Mouse (Mus musculus) CH12.LX (cell line): ENCODE results near the gene Rrp8. TPM values are rescaled to one million over a fixed set of nuclear protein-coding genes. Genes with fewer than 3 reads are reported as not detected.

Experiments used
- DNase-seq: peaks from one replicate; pipeline ENCODE4 v3.0.0-alpha.2; 2013; ENCODE audit errors: extremely low read depth
- H3K27ac ChIP-seq: 2 replicates; pipeline ENCODE4 v1.5.1; 2012; ENCODE audit warnings: low read depth, mild to moderate bottlenecking, control low read depth, moderate library complexity; ENCODE audit not compliant: insufficient read depth
- H3K27me3 ChIP-seq: replicated peaks from 2 replicates; pipeline ENCODE3; 2012; ENCODE audit warnings: inconsistent platforms
- H3K36me3 ChIP-seq, 2 experiments: replicated peaks in 1 of 2; 2 replicates each; pipeline versions ENCODE3 to v1.6.1; 2012; ENCODE audit warnings: inconsistent platforms in 1 of 2, low read length in 1 of 2, mild to moderate bottlenecking in 1 of 2, mixed read lengths in 1 of 2, moderate library complexity in 1 of 2; ENCODE audit not compliant: control insufficient read depth in 1 of 2, insufficient read depth in 1 of 2
- H3K4me1 ChIP-seq, 2 experiments: 2 replicates each; pipeline ENCODE4 v1.6.1; 2012; ENCODE audit warnings: inconsistent platforms in 1 of 2, moderate library complexity in 1 of 2; ENCODE audit not compliant: insufficient read depth in 2 of 2, control insufficient read depth in 1 of 2
- H3K4me2 ChIP-seq: 2 replicates; pipeline ENCODE4 v1.6.1; 2012; ENCODE audit warnings: low read depth, mild to moderate bottlenecking, control low read depth; ENCODE audit not compliant: poor library complexity, insufficient read depth, severe bottlenecking
- H3K4me3 ChIP-seq, 3 experiments: fragments of 150-350 bp in 1 of 3; sonication (generic) in 1 of 3; replicated peaks in 1 of 3; 2 replicates each; pipeline versions ENCODE3 to v1.5.1; 2011 to 2012; ENCODE audit warnings: low read depth in 2 of 3, low read length in 2 of 3, mild to moderate bottlenecking in 2 of 3, moderate library complexity in 2 of 3, control low read depth in 1 of 3, improper control_type of control experiment in 1 of 3, inconsistent platforms in 1 of 3, mixed read lengths in 1 of 3; ENCODE audit not compliant: poor library complexity in 1 of 3
- H3K79me2 ChIP-seq: replicated peaks from 2 replicates; pipeline ENCODE4 v1.6.1; 2012; ENCODE audit warnings: mild to moderate bottlenecking, moderate library complexity; ENCODE audit not compliant: control insufficient read depth, poor library complexity, insufficient read depth, severe bottlenecking; ENCODE audit errors: extremely low read depth
- H3K9ac ChIP-seq: 2 replicates; pipeline ENCODE4 v1.6.1; 2012; ENCODE audit warnings: low read depth, mild to moderate bottlenecking, control low read depth, moderate library complexity; ENCODE audit not compliant: insufficient read depth
- H3K9me3 ChIP-seq: replicated peaks from 2 replicates; pipeline ENCODE3; 2012; ENCODE audit warnings: low read length, inconsistent platforms, mixed read lengths
- BHLHE40 ChIP-seq: IDR thresholded peaks from 2 replicates; pipeline ENCODE4 v1.6.1; 2011; ENCODE audit warnings: mild to moderate bottlenecking, low read depth, low read length, improper control_type of control experiment
- CHD1 ChIP-seq: IDR thresholded peaks from 2 replicates; pipeline ENCODE4 v1.6.1; 2012; ENCODE audit warnings: low read depth, low read length, improper control_type of control experiment, inconsistent platforms
- ELF1 ChIP-seq: IDR thresholded peaks from 2 replicates; pipeline ENCODE4 v1.6.1; 2014; ENCODE audit warnings: low read depth, mild to moderate bottlenecking, inconsistent platforms, low read length, improper control_type of control experiment
- EP300 ChIP-seq: IDR thresholded peaks from 2 replicates; pipeline ENCODE4 v1.6.1; 2011; ENCODE audit warnings: low read length, improper control_type of control experiment
- ETS1 ChIP-seq: conservative IDR thresholded peaks from 2 replicates; pipeline ENCODE4 v1.6.1; 2012; ENCODE audit warnings: low read depth, mild to moderate bottlenecking, inconsistent platforms, low read length, improper control_type of control experiment, moderate library complexity
- IRF4 ChIP-seq: IDR thresholded peaks from 2 replicates; pipeline ENCODE4 v1.6.1; 2014; ENCODE audit warnings: low read depth, mild to moderate bottlenecking, inconsistent platforms, low read length, improper control_type of control experiment
- MAZ ChIP-seq: IDR thresholded peaks from 2 replicates; pipeline ENCODE4 v1.6.1; 2012; ENCODE audit warnings: low read depth, mild to moderate bottlenecking, inconsistent platforms, low read length, improper control_type of control experiment, moderate library complexity
- MEF2A ChIP-seq: IDR thresholded peaks from 2 replicates; pipeline ENCODE4 v1.6.1; 2014; ENCODE audit warnings: low read depth, mild to moderate bottlenecking, inconsistent platforms, low read length, improper control_type of control experiment, borderline replicate concordance
- MXI1 ChIP-seq: IDR thresholded peaks from 2 replicates; pipeline ENCODE4 v1.6.1; 2011; ENCODE audit warnings: mild to moderate bottlenecking, low read depth, low read length, improper control_type of control experiment
- MYC ChIP-seq: IDR thresholded peaks from 2 replicates; pipeline ENCODE4 v1.6.1; 2011; ENCODE audit warnings: low read depth, mild to moderate bottlenecking, improper control_type of control experiment, low read length
- NRF1 ChIP-seq: IDR thresholded peaks from 2 replicates; pipeline ENCODE4 v1.6.1; 2014; ENCODE audit warnings: low read depth, mild to moderate bottlenecking, inconsistent platforms, low read length, improper control_type of control experiment, moderate library complexity
- POLR2A ChIP-seq: IDR thresholded peaks from 2 replicates; pipeline ENCODE4 v1.6.1; 2011; ENCODE audit warnings: low read depth, mild to moderate bottlenecking, improper control_type of control experiment, low read length
- TCF12 ChIP-seq: IDR thresholded peaks from 2 replicates; pipeline ENCODE4 v1.6.1; 2014; ENCODE audit warnings: low read depth, mild to moderate bottlenecking, inconsistent platforms, low read length, improper control_type of control experiment
- UBTF ChIP-seq: IDR thresholded peaks from 2 replicates; pipeline ENCODE4 v1.6.1; 2012; ENCODE audit warnings: low read depth, mild to moderate bottlenecking, inconsistent platforms, low read length, improper control_type of control experiment, moderate library complexity
- ZC3H11A ChIP-seq: IDR thresholded peaks from 2 replicates; pipeline ENCODE4 v1.6.1; 2012; ENCODE audit warnings: low read depth, mild to moderate bottlenecking, inconsistent platforms, low read length, improper control_type of control experiment
- ZKSCAN1 ChIP-seq: IDR thresholded peaks from 2 replicates; pipeline ENCODE4 v1.6.1; 2012; ENCODE audit warnings: low read depth, inconsistent platforms, low read length, improper control_type of control experiment, borderline replicate concordance
- ZMIZ1 ChIP-seq: IDR thresholded peaks from 2 replicates; pipeline ENCODE4 v1.6.1; 2012; ENCODE audit warnings: low read depth, mild to moderate bottlenecking, inconsistent platforms, low read length, improper control_type of control experiment
- dilution Hi-C: fragments of 300-500 bp; cut with MboI; formaldehyde crosslinking; loops from 2 replicates; pipeline ENCODE4 v1.14.3; 2020; ENCODE audit warnings: low sequenced_read_pairs; ENCODE audit not compliant: extremely low pct_unique_long_range_greater_than_20kb, extremely low pct_ligation_motif_present
- in situ Hi-C: fragments of 300-500 bp; cut with MboI; formaldehyde crosslinking; loops from 3 replicates; pipeline ENCODE4 v1.14.3; 2019; ENCODE audit warnings: low sequenced_read_pairs, low pct_ligation_motif_present, low pct_unique_long_range_greater_than_20kb, mixed read lengths
- polyA plus RNA-seq: library from polyadenylated mRNA; unstranded; fragments of >175 nt; gene quantifications from 2 replicates; pipeline ENCODE4 v1.2.1, GENCODE M21; 2012; ENCODE audit warnings: low read depth; ENCODE audit not compliant: insufficient read length
- total RNA-seq, 2 experiments: library from RNA; depleted of rRNA; stranded (reverse); fragments of 300-350 nt in 1 of 2; fragments of >200 nt in 1 of 2; gene quantifications; 2 replicates each; pipeline ENCODE4 v1.2.3; 2012 to 2014

Rrp8 gene
- total and polyA plus RNA-seq, 3 experiments, result 28.7 to 84.2 (median 57.3) TPM

DNA sequence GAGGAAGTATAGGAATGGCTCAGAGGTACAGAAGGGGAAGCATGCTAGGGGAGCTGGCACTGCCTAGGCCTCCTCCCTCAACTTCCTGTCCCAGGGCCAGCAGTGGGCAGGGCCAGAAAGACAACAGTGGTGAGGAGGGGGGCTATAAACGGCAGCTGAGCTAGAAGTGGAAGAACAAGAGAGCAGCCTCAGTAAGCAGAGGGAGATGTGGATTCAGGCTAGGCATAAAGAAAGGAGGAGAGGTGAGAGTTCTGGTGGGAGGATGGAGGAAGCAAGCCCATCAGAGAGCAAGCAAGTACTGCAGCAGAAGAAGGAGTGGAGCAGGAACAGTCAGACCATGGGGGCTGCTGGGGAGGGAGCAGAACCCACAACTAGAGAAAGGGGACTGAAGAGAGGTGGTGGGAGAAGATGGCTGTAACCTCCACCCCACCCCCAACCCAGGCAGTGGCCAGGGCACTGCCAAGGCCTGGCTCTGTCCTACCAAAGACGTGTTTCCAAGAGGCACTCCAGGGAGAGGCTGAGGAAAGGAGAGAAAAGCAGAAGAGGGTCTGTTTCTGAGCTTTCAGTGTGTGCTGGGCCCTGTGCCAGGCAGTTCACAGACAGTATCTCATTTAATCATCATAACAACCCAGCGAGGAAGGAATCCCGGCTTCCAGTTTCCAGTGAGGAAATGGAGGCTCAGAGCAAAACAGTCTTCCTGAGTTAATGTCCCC is 41.5 kb upstream of the Rrp8 start:
- TF ChIP-seq CHD1, result no peak
- TF ChIP-seq POLR2A, result no peak
- TF ChIP-seq ELF1, result peak; percentile 32; the same call in 1 of the 2 replicates
- TF ChIP-seq, all 38 proteins: peak for 1
- Histone ChIP-seq H3K9me3 (no peaks in the 10 kb centered on the region), H3K79me2 (no peaks in the 10 kb centered on the region), H3K4me3 (peak overlapping the region in 1 of 3 experiments; percentile 9), H3K27ac (no peak overlapping the region), H3K9ac (no peak overlapping the region), H3K4me1 (peaks cover 11 to 24% of the 10 kb centered on the region in 2 experiments), H3K4me2 (no peak overlapping the region), H3K36me3 (no peaks in the 10 kb centered on the region), H3K27me3 (no peaks in the 10 kb centered on the region)
- DNase-seq, result peak; percentile 30
- dilution Hi-C loops (no loop called here), in situ Hi-C loops (no loop called here)

DNA sequence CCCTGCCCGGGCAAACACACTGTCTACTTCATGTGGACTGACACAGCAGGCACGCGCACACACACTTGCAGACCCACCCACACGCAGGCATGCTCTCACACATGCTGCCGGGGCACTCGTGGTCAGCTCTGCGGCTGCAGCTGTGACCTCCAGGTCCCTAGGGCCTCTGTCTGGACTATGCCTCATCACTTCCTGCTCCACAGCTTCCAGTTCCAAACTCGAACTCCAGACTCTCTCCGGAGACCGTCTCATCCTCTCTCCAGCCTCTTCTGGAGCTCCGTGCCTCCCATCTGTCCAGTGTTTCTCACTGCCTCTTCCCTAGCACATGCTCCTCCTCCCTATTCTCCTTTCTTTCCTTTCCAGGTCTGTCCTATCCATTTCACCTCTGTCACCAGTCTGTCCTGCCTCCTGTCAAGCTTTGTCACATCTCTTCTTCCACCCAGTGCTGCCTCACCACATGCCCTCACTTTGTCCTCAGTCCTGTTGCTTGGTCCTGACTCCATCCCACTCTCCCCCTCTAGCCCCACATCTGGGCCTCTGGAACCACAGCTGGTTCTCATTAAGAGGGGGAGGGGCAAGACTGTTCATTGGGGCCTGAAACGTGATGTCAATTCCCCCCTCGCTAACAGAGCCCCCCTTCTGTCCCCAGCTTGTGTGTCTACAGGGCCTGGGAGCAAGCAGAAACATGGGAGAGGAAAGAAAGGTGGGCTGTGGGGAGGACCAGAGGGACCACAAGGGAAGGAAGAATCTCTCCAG is 40.8 kb upstream of the Rrp8 start:
- H3K4me1 ChIP-seq, result peaks cover 11 to 24% of the 10 kb centered on the region in 2 experiments
- H3K9me3 ChIP-seq, result no peaks in the 10 kb centered on the region
- no peaks in the 10 kb centered on the region for H3K27me3 ChIP-seq
- H3K27ac ChIP-seq, result no peak overlapping the region
- no peak overlapping the region for H3K4me2 ChIP-seq
- H3K4me3 ChIP-seq, result peak overlapping the region in 2 of 3 experiments; percentile 4 to 9
- no peak overlapping the region for H3K9ac ChIP-seq
- peak; percentile 34 for DNase-seq
- H3K79me2 ChIP-seq, result no peaks in the 10 kb centered on the region
- no peaks in the 10 kb centered on the region for H3K36me3 ChIP-seq
- dilution Hi-C loops, result no loop called here
- in situ Hi-C loops, result no loop called here
- TF ChIP-seq MAZ (no peak), MXI1 (peak; percentile 51; the same call in 1 of the 2 replicates), MEF2A (0 out of 2 replicates have a peak, but pooled peaks have one; percentile 13), BHLHE40 (peak; percentile 86), ZC3H11A (no peak), ETS1 (peak; percentile 44), EP300 (peak; percentile 24; the same call in 1 of the 2 replicates), MYC (no peak), UBTF (no peak), ZMIZ1 (no peak), IRF4 (no peak), NRF1 (0 out of 2 replicates have a peak, but pooled peaks have one; percentile 13), ZKSCAN1 (no peak), TCF12 (0 out of 2 replicates have a peak, but pooled peaks have one; percentile 27), ELF1 (no peak)
